Mouse (Mus musculus): ENCODE measurements around the gene App. TPM values are rescaled to one million over a fixed set of nuclear protein-coding genes. Genes with fewer than 3 reads are reported as not detected.

Gene App
- polyA plus RNA-seq, 1 experiment from 2014 or later = 132 TPM

- Histone ChIP-seq H3K4me1 (replicated peaks; ENCODE audit: control insufficient read depth, insufficient read depth, low read length) (peaks cover 2% of the 10 kb centered on the region; the same call in 1 of the 2 replicates), H3K9me3 (ENCODE audit: control insufficient read depth, low read length) (no peaks in the 10 kb centered on the region), H3K27me3 (replicated peaks; ENCODE audit: control insufficient read depth, insufficient read depth, low read length) (no peaks in the 10 kb centered on the region), H3K4me2 (ENCODE audit: low read length) (no peak overlapping the region), H3K27ac (ENCODE audit: low read depth) (no peak overlapping the region), H3K9ac (ENCODE audit: low read length) (no peak overlapping the region), H3K4me3 (ENCODE audit: low read depth, low read length) (no peak overlapping the region), H3K36me3 (ENCODE audit: control insufficient read depth, insufficient read depth, low read length) (no peaks in the 10 kb centered on the region)
- ATAC-seq (replicated peaks; ENCODE audit: low FRiP score, low TSS enrichment, low read depth) = no peak
- 77% methylated on average over 3 of the region's 3 CpGs for WGBS
- no peak for DNase-seq (ENCODE audit: low spot score)
Measured at GRCm38 (mm10) chr16:84919087-84919486, 254.5 kb downstream of the App start.

- WGBS = 64% methylated on average over 3 of the region's 3 CpGs
- ATAC-seq (replicated peaks; ENCODE audit: low FRiP score, low TSS enrichment, low read depth) (no peak), DNase-seq (ENCODE audit: low spot score) (no peak)
- no peaks in the 10 kb centered on the region for H3K9me3 ChIP-seq (ENCODE audit: control insufficient read depth, low read length)
- no peak overlapping the region for H3K9ac ChIP-seq (ENCODE audit: low read length)
- H3K27me3 ChIP-seq (replicated peaks; ENCODE audit: control insufficient read depth, insufficient read depth, low read length) = no peaks in the 10 kb centered on the region
- H3K4me1 ChIP-seq (replicated peaks; ENCODE audit: control insufficient read depth, insufficient read depth, low read length) = peaks cover 2% of the 10 kb centered on the region; the same call in 1 of the 2 replicates
- H3K27ac ChIP-seq (ENCODE audit: low read depth) = no peak overlapping the region
- H3K4me3 ChIP-seq (ENCODE audit: low read depth, low read length) = no peak overlapping the region
- H3K36me3 ChIP-seq (ENCODE audit: control insufficient read depth, insufficient read depth, low read length) = no peaks in the 10 kb centered on the region
- H3K4me2 ChIP-seq (ENCODE audit: low read length) = no peak overlapping the region
Measured at GRCm38 (mm10) chr16:84916772-84917171, 256.8 kb downstream of the App start.

GRCm38 (mm10) chr16:84911477-84912165 is 261.9 kb downstream of the App start:
- H3K9ac ChIP-seq (ENCODE audit: low read length) = no peak overlapping the region
- WGBS = 89% methylated on average over 8 of the region's 8 CpGs
- no peaks in the 10 kb centered on the region for H3K27me3 ChIP-seq (replicated peaks; ENCODE audit: control insufficient read depth, insufficient read depth, low read length)
- no peak overlapping the region for H3K4me3 ChIP-seq (ENCODE audit: low read depth, low read length)
- DNase-seq (ENCODE audit: low spot score) (no peak), ATAC-seq (replicated peaks; ENCODE audit: low FRiP score, low TSS enrichment, low read depth) (no peak)
- no peak overlapping the region for H3K27ac ChIP-seq (ENCODE audit: low read depth)
- no peaks in the 10 kb centered on the region for H3K4me1 ChIP-seq (replicated peaks; ENCODE audit: control insufficient read depth, insufficient read depth, low read length)
- H3K4me2 ChIP-seq (ENCODE audit: low read length) = no peak overlapping the region
- H3K36me3 ChIP-seq (ENCODE audit: control insufficient read depth, insufficient read depth, low read length) = no peaks in the 10 kb centered on the region
- H3K9me3 ChIP-seq (ENCODE audit: control insufficient read depth, low read length) = no peaks in the 10 kb centered on the region

GRCm38 (mm10) chr16:84902995-84903394 is 270.6 kb downstream of the App start:
- Histone ChIP-seq H3K4me2 (ENCODE audit: low read length) (no peak overlapping the region), H3K9ac (ENCODE audit: low read length) (no peak overlapping the region), H3K4me1 (replicated peaks; ENCODE audit: control insufficient read depth, insufficient read depth, low read length) (peaks cover 3% of the 10 kb centered on the region; the same call in 1 of the 2 replicates), H3K36me3 (ENCODE audit: control insufficient read depth, insufficient read depth, low read length) (no peaks in the 10 kb centered on the region), H3K27me3 (replicated peaks; ENCODE audit: control insufficient read depth, insufficient read depth, low read length) (no peaks in the 10 kb centered on the region), H3K9me3 (ENCODE audit: control insufficient read depth, low read length) (no peaks in the 10 kb centered on the region), H3K4me3 (ENCODE audit: low read depth, low read length) (no peak overlapping the region), H3K27ac (ENCODE audit: low read depth) (no peak overlapping the region)
- ATAC-seq (replicated peaks; ENCODE audit: low FRiP score, low TSS enrichment, low read depth) (no peak), DNase-seq (ENCODE audit: low spot score) (no peak)
- 90% methylated on average over 4 of the region's 4 CpGs for WGBS

Data from intestine, embryonic 14.5 days (tissue).